ENCODE assay signal across 10 mouse cellular contexts in the genomic region with DNA sequence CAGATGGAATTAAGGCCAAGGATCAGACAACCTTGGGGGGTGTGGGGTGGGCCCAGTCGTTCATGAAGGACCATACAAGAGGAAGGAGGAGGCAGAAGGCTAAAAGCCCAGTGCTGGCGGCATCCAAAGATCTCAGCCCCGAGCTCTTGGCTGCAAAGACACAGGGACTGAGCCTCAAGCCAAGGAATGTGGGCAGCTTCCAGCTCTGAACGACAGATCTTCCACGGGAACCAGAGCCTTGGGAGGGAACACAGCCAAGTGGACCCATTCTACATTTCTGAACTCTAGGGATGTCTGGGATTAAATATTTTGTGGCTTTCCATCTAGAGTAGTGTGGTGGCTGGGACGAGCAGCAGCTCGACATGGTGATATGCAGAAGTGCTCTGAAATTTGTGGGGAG. TPM values are rescaled to one million over a fixed set of nuclear protein-coding genes. Genes with fewer than 3 reads are reported as not detected.
DNase-seq lines count a peak whose midpoint lies in the region; ATAC-seq and TF ChIP-seq lines count a peak whose summit lies in the region.
"Had no signal": no experiment of that assay in that cellular context is flagged by ENCODE, and none has a peak within 500 bp of the region (broad histone marks: within the 10 kb centered on the region; RNA-seq: fewer than 3 reads in every experiment).

No protein-coding gene starts in this region.

- H3K9me3 ChIP-seq in intestine, embryonic 15.5 days, result no peaks in the 10 kb centered on the region
- H3K9me3 ChIP-seq in intestine, postnatal 0 days (ENCODE audit: control insufficient read depth), result no peaks in the 10 kb centered on the region
- no peaks in the 10 kb centered on the region for H3K9me3 ChIP-seq in midbrain, postnatal 0 days (ENCODE audit: low read length)

- intact Hi-C loops in heart, postnatal 10 days (cut with DNase I), result loop anchor here (2.0 kb wide), 1 partner anchor 137 kb away; no protein-coding TSS in a partner anchor

- H3K4me3 ChIP-seq in intestine, embryonic 15.5 days (replicated peaks), result no peak overlapping the region
- H3K4me3 ChIP-seq in intestine, postnatal 0 days (ENCODE audit: low read depth, low read length), result no peak overlapping the region
- H3K4me3 ChIP-seq in midbrain, postnatal 0 days (ENCODE audit: low read depth, low read length), result no peak overlapping the region

- H3K9ac ChIP-seq in intestine, embryonic 15.5 days, result no peak overlapping the region
- no peak overlapping the region for H3K9ac ChIP-seq in intestine, postnatal 0 days (ENCODE audit: low read depth, low read length)
- H3K9ac ChIP-seq in midbrain, postnatal 0 days (replicated peaks; ENCODE audit: low read length, poor library complexity, severe bottlenecking), result no peak overlapping the region
- H3K9ac ChIP-seq: liver, embryonic 14.5 days had no signal

- no peaks in the 10 kb centered on the region for H3K36me3 ChIP-seq in intestine, embryonic 15.5 days
- no peaks in the 10 kb centered on the region for H3K36me3 ChIP-seq in intestine, postnatal 0 days (ENCODE audit: control insufficient read depth, insufficient read depth)
- no peaks in the 10 kb centered on the region for H3K36me3 ChIP-seq in midbrain, postnatal 0 days (ENCODE audit: insufficient read depth, low read length)

- no peaks in the 10 kb centered on the region for H3K27me3 ChIP-seq in intestine, embryonic 15.5 days (replicated peaks)
- no peaks in the 10 kb centered on the region for H3K27me3 ChIP-seq in intestine, postnatal 0 days (replicated peaks; ENCODE audit: control insufficient read depth, insufficient read depth, low read length)
- H3K27me3 ChIP-seq in midbrain, postnatal 0 days (ENCODE audit: insufficient read depth, low read length), result no peaks in the 10 kb centered on the region

- 0 out of 2 replicates have a peak overlapping the region, but pooled peaks have one; percentile 14 for H3K27ac ChIP-seq in intestine, embryonic 15.5 days
- no peak overlapping the region for H3K27ac ChIP-seq in intestine, postnatal 0 days (ENCODE audit: low read depth, low read length)
- H3K27ac ChIP-seq in midbrain, postnatal 0 days (ENCODE audit: low read depth, low read length), result peak overlapping the region; percentile 51; the same call in 1 of the 2 replicates
- H3K27ac ChIP-seq: liver, embryonic 14.5 days had no signal

- no peak overlapping the region for H3K4me2 ChIP-seq in intestine, embryonic 15.5 days (replicated peaks)
- H3K4me2 ChIP-seq in intestine, postnatal 0 days (replicated peaks; ENCODE audit: low read depth), result no peak overlapping the region
- no peak overlapping the region; the same call in 1 of the 2 replicates for H3K4me2 ChIP-seq in midbrain, postnatal 0 days (ENCODE audit: low read depth, low read length, poor library complexity, severe bottlenecking)

- ATAC-seq in intestine, embryonic 15.5 days, result 0 out of 2 replicates have a peak, but pooled peaks have one; percentile 12
- no peak for ATAC-seq in intestine, postnatal 0 days
- ATAC-seq in midbrain, postnatal 0 days (ENCODE audit: low FRiP score), result 0 out of 2 replicates have a peak, but pooled peaks have one; percentile 11

- 55% methylated on average over 7 of the region's 7 CpGs for WGBS in intestine, embryonic 15.5 days
- WGBS in intestine, postnatal 0 days, result 60% methylated on average over 7 of the region's 7 CpGs
- WGBS in midbrain, postnatal 0 days, result 67% methylated on average over 7 of the region's 7 CpGs

- no peak for TF ChIP-seq CTCF in intestine, postnatal 0 days (IDR thresholded peaks at IDR 0.05; ENCODE audit: low read depth)
- no peak for TF ChIP-seq CTCF in midbrain, postnatal 0 days (IDR thresholded peaks at IDR 0.05)

- peak; percentile 52 for DNase-seq in NIH3T3 (ENCODE audit: low read depth)
- DNase-seq in cerebellum, postnatal 25 days, result peak; percentile 85 to 87
- peak; percentile 70 to 82 for DNase-seq in heart, postnatal 10 days
- DNase-seq in midbrain, postnatal 0 days (ENCODE audit: low spot score), result peak; percentile 80
- no peak for DNase-seq in urinary bladder, adult 2 months (ENCODE audit: low spot score)
- DNase-seq in spleen, postnatal 10 days (ENCODE audit: low spot score in 2 of 2), result no peak

- H3K4me1 ChIP-seq in intestine, embryonic 15.5 days (replicated peaks), result peaks cover 17% of the 10 kb centered on the region; the same call in 1 of the 2 replicates
- no peaks in the 10 kb centered on the region for H3K4me1 ChIP-seq in intestine, postnatal 0 days (replicated peaks; ENCODE audit: control insufficient read depth, insufficient read depth, low read length)
- H3K4me1 ChIP-seq in midbrain, postnatal 0 days (ENCODE audit: insufficient read depth, low read length), result peaks cover 5% of the 10 kb centered on the region; the same call in 1 of the 2 replicates

RNA-seq across cellular contexts. Expression of gene Jmjd1c, which starts 37.6 kb away (rescaled TPM):
- polyA plus RNA-seq in intestine, embryonic 15.5 days (2015; fragmentation: Nextera tagmentation; extraction: Ambion mirVana), result 33.5 and 36.2 TPM in 2 replicates
- polyA plus RNA-seq in intestine, postnatal 0 days (2015; fragmentation: Nextera tagmentation; extraction: Ambion mirVana), result 33.4 and 39.6 TPM in 2 replicates
- total RNA-seq in heart, postnatal 10 days (2021), result 10 to 100 TPM; 55.9 to 64.7 TPM
- total RNA-seq in midbrain, postnatal 0 days (2014; rRNA removed), result 63.8 and 74.6 TPM in 2 replicates
- 33.8 and 45.1 TPM in 2 replicates for polyA plus RNA-seq in midbrain, postnatal 0 days (2015; fragmentation: Nextera tagmentation; extraction: Ambion mirVana)
- polyA plus RNA-seq in urinary bladder, adult 2 months (2012; rRNA removed), result 28.3 and 31.8 TPM in 2 replicates

RNA-seq across cellular contexts. Expression of gene Reep3, which starts 38.4 kb away (rescaled TPM):
- polyA plus RNA-seq in intestine, embryonic 15.5 days (2015; fragmentation: Nextera tagmentation; extraction: Ambion mirVana), result 38.6 and 41.5 TPM in 2 replicates
- polyA plus RNA-seq in intestine, postnatal 0 days (2015; fragmentation: Nextera tagmentation; extraction: Ambion mirVana), result 77.4 and 81.2 TPM in 2 replicates
- total RNA-seq in heart, postnatal 10 days (2021), result 10 to 100 TPM; 41.5 to 41.9 TPM
- total RNA-seq in midbrain, postnatal 0 days (2014; rRNA removed), result 28.1 and 30.0 TPM in 2 replicates
- 26.6 and 26.7 TPM in 2 replicates for polyA plus RNA-seq in midbrain, postnatal 0 days (2015; fragmentation: Nextera tagmentation; extraction: Ambion mirVana)
- polyA plus RNA-seq in urinary bladder, adult 2 months (2012; rRNA removed), result 50.7 and 62.2 TPM in 2 replicates
- total RNA-seq: MEL had no signal

Comparison
In these comparisons a context has a peak if more than half of its experiments do, and no peak if none do; other contexts are left out.
1. DNase-seq: peak in NIH3T3 (single experiment), cerebellum, postnatal 25 days (2 of 2), heart, postnatal 10 days (2 of 2) and midbrain, postnatal 0 days (single experiment); none in urinary bladder, adult 2 months (single experiment) and spleen, postnatal 10 days (0 of 2).